Mouse (Mus musculus): ENCODE results near the gene Polr3b. TPM values are rescaled to one million over a fixed set of nuclear protein-coding genes. Genes with fewer than 3 reads are reported as not detected.

Polr3b gene
- total and polyA plus RNA-seq, 2 experiments from 2014 or later: 4.8 to 7.7 TPM

DNA sequence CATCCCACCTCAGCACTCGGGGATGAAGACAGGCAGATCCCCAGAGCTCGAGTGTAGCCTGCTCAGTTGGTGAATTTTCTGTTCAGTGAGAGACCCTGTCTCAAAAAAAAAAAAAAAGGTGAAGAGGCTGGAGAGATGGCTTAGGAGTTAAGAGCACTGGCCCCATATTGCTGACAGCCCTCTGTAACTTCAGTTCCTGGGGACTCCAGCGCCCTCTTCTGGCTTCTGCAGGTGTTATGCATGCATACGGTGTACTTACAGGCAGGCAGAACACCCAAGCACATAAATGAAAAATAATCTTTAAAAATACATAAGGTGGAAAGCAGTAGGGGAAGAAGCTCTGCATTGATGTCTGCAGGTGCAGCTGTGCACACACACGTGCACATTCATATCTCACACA is 9.1 kb downstream of the Polr3b start:
- WGBS: 69% methylated on average over 5 of the region's 5 CpGs
- peaks cover 32% of the 10 kb centered on the region for H3K36me3 ChIP-seq (replicated peaks; ENCODE audit: control insufficient read depth, insufficient read depth, low read length)
- H3K27ac ChIP-seq (ENCODE audit: low read depth): no peak overlapping the region
- ATAC-seq (ENCODE audit: insufficient read depth, low read depth): no peak
- H3K4me2 ChIP-seq (ENCODE audit: low read depth, low read length): no peak overlapping the region
- H3K4me3 ChIP-seq (ENCODE audit: low read depth, low read length): no peak overlapping the region
- H3K9me3 ChIP-seq (replicated peaks; ENCODE audit: control insufficient read depth, low read length): no peaks in the 10 kb centered on the region
- H3K9ac ChIP-seq (replicated peaks; ENCODE audit: low read depth, low read length): no peak overlapping the region
- TF ChIP-seq CTCF (IDR thresholded peaks at IDR 0.05; ENCODE audit: low read depth) (peak; percentile 49), EP300 (IDR thresholded peaks at IDR 0.05; ENCODE audit: low read depth) (no peak)
- no peak for DNase-seq (ENCODE audit: low spot score)
- H3K4me1 ChIP-seq (ENCODE audit: control insufficient read depth, insufficient read depth): no peaks in the 10 kb centered on the region
- H3K27me3 ChIP-seq (ENCODE audit: control insufficient read depth, insufficient read depth, low read length): no peaks in the 10 kb centered on the region

DNA sequence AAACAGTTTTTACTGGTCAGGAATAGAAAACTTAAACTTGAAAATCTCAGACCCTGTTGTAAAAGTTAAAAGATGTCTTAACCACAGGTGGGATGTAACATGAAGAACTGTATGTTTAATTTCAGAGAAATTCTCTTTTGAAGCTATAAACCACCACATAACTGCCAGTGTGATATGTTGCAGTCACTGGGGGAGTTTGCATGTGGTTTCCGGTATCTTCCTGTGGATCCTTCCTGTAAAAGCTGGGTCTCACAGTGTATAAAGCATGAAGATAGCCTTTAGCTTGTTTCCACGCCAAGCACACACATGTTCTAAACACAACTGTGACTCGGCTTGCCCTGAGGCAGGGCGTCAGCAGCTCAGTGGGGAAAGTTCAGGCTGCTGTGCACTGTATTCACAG is 9.9 kb downstream of the Polr3b start:
- no peak for TF ChIP-seq EP300 (IDR thresholded peaks at IDR 0.05; ENCODE audit: low read depth)
- TF ChIP-seq CTCF (IDR thresholded peaks at IDR 0.05; ENCODE audit: low read depth): no peak
- Histone ChIP-seq H3K27ac (ENCODE audit: low read depth) (no peak overlapping the region), H3K4me1 (ENCODE audit: control insufficient read depth, insufficient read depth) (no peaks in the 10 kb centered on the region), H3K9me3 (replicated peaks; ENCODE audit: control insufficient read depth, low read length) (no peaks in the 10 kb centered on the region), H3K27me3 (ENCODE audit: control insufficient read depth, insufficient read depth, low read length) (no peaks in the 10 kb centered on the region), H3K36me3 (replicated peaks; ENCODE audit: control insufficient read depth, insufficient read depth, low read length) (peaks cover 33% of the 10 kb centered on the region), H3K4me3 (ENCODE audit: low read depth, low read length) (no peak overlapping the region), H3K4me2 (ENCODE audit: low read depth, low read length) (no peak overlapping the region), H3K9ac (replicated peaks; ENCODE audit: low read depth, low read length) (no peak overlapping the region)
- ATAC-seq (ENCODE audit: insufficient read depth, low read depth) (no peak), DNase-seq (ENCODE audit: low spot score) (no peak)
- WGBS: 91% methylated on average over 4 of the region's 4 CpGs

DNA sequence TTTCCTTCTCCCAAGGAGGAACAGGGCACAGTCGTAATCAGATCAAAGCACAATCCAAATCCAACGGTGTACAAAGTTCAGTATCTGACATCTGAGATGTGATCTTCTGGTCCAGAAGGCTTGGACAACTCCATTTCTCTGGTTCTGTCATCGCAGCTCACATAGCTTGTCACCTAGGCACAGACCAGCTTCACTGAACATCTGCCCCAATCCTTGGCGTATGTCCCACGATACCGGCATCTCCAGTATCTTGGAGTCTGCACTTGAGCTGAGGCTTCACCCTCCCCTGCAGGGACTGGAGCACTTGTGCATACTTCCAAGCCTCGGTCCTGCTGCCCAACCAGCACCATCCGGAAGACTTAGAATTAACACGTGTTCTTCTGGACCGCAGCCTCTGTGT is 14.6 kb downstream of the Polr3b start:
- peaks cover 54% of the 10 kb centered on the region for H3K36me3 ChIP-seq (replicated peaks; ENCODE audit: control insufficient read depth, insufficient read depth, low read length)

DNA sequence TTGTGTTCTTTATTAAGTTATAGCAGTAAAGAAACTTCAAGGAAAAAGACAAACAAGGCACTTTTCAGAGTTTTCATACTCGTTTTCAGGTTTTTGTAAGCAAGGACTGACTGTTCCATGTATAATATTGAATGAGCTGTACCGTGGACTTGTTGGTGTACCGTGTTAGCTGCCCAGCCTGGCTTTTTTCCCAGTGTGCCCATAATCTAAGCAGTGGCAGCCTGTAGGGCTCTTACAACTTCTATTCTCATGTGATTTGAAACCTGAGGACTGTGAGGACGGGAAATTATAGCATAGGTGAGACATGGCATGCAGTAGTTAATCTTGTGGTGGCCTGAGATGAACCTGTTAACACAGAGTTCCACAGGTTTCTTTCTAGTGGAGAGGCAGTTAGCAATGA is 16.3 kb downstream of the Polr3b start:
- Histone ChIP-seq H3K9me3 (replicated peaks; ENCODE audit: control insufficient read depth, low read length) (no peaks in the 10 kb centered on the region), H3K4me3 (ENCODE audit: low read depth, low read length) (no peak overlapping the region), H3K4me2 (ENCODE audit: low read depth, low read length) (no peak overlapping the region), H3K9ac (replicated peaks; ENCODE audit: low read depth, low read length) (no peak overlapping the region), H3K27ac (ENCODE audit: low read depth) (no peak overlapping the region), H3K4me1 (ENCODE audit: control insufficient read depth, insufficient read depth) (no peaks in the 10 kb centered on the region), H3K27me3 (ENCODE audit: control insufficient read depth, insufficient read depth, low read length) (no peaks in the 10 kb centered on the region), H3K36me3 (replicated peaks; ENCODE audit: control insufficient read depth, insufficient read depth, low read length) (peaks cover 50% of the 10 kb centered on the region)
- ATAC-seq (ENCODE audit: insufficient read depth, low read depth) (0 out of 2 replicates have a peak, but pooled peaks have one; percentile 33), DNase-seq (ENCODE audit: low spot score) (no peak)
- WGBS: 55% methylated on average over 4 of the region's 4 CpGs
- TF ChIP-seq CTCF (IDR thresholded peaks at IDR 0.05; ENCODE audit: low read depth): no peak
- no peak for TF ChIP-seq EP300 (IDR thresholded peaks at IDR 0.05; ENCODE audit: low read depth)

More for the DNA sequence above, 14.6 kb downstream of the Polr3b start:
- DNase-seq (ENCODE audit: low spot score): no peak
- 92% methylated on average over 10 of the region's 10 CpGs for WGBS
- H3K4me1 ChIP-seq (ENCODE audit: control insufficient read depth, insufficient read depth): no peaks in the 10 kb centered on the region
- no peak for ATAC-seq (ENCODE audit: insufficient read depth, low read depth)
- no peak for TF ChIP-seq CTCF (IDR thresholded peaks at IDR 0.05; ENCODE audit: low read depth)
- no peak for TF ChIP-seq EP300 (IDR thresholded peaks at IDR 0.05; ENCODE audit: low read depth)
- no peak overlapping the region for H3K27ac ChIP-seq (ENCODE audit: low read depth)
- H3K9ac ChIP-seq (replicated peaks; ENCODE audit: low read depth, low read length): no peak overlapping the region
- H3K27me3 ChIP-seq (ENCODE audit: control insufficient read depth, insufficient read depth, low read length): no peaks in the 10 kb centered on the region
- H3K4me3 ChIP-seq (ENCODE audit: low read depth, low read length): no peak overlapping the region
- H3K4me2 ChIP-seq (ENCODE audit: low read depth, low read length): no peak overlapping the region
- H3K9me3 ChIP-seq (replicated peaks; ENCODE audit: control insufficient read depth, low read length): no peaks in the 10 kb centered on the region

DNA sequence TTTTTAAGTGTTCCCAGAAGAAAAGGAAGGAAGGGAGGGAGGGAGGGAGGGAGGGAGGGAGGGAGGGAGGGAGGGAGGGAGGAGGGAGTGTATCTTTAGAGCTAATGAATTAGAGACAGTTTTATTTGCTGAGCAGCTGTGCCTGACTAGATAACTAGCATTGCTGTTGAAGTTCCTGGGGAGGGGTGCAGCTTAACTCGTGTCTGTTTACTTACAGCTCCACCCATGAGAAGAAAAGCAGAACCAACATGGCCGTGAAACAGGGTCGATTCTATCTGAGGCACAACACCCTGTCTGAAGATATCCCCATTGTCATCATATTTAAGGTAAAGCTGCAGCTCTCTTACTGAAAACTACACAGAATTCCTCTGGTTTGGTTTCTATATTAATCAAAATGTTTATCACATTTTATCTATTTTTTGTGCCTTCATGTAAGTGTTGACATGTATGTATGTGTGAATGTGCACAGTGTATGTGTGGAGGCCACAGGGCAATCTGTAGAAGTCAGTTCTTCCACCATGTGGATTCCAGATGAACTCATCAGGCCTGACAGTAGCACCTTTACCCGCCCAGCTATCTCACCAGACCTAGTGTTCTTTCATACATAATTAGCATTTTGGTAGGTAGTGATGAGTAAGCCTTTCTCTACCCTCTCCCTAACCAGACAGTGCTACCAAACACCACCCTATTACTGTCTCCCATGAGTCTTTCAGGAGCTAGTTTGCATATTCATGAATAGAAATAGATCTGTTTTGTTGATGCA is 17.6 kb downstream of the Polr3b start:
- H3K36me3 ChIP-seq (replicated peaks; ENCODE audit: control insufficient read depth, insufficient read depth, low read length): peaks cover 46% of the 10 kb centered on the region
- H3K4me3 ChIP-seq (ENCODE audit: low read depth, low read length): no peak overlapping the region
- H3K27me3 ChIP-seq (ENCODE audit: control insufficient read depth, insufficient read depth, low read length): no peaks in the 10 kb centered on the region
- H3K4me1 ChIP-seq (ENCODE audit: control insufficient read depth, insufficient read depth): no peaks in the 10 kb centered on the region
- no peak overlapping the region for H3K4me2 ChIP-seq (ENCODE audit: low read depth, low read length)
- DNase-seq (ENCODE audit: low spot score) (no peak), ATAC-seq (ENCODE audit: insufficient read depth, low read depth) (no peak)
- WGBS: 49% methylated on average over 4 of the region's 4 CpGs
- no peak overlapping the region for H3K27ac ChIP-seq (ENCODE audit: low read depth)
- no peak overlapping the region for H3K9ac ChIP-seq (replicated peaks; ENCODE audit: low read depth, low read length)
- H3K9me3 ChIP-seq (replicated peaks; ENCODE audit: control insufficient read depth, low read length): no peaks in the 10 kb centered on the region
- TF ChIP-seq EP300 (IDR thresholded peaks at IDR 0.05; ENCODE audit: low read depth): no peak
- no peak for TF ChIP-seq CTCF (IDR thresholded peaks at IDR 0.05; ENCODE audit: low read depth)

DNA sequence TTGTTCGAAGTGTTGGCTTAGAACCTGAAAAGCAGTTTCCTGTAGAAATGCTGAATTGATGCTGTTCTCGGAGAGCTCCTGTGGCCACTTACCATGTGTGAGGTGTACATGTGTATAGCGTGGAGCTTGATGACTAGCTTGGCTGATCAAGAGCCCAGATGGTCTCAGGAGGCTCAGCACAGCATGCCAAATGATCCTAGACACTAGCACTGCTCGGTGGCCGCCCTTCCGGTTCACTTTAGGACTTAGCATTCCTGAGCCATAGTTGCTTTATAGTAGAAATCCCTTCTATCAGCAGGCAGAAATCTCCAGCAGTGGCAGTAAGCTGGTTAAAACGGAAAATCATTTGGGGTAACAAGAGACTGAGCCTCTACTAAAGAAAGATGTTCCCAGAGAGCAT is 18.8 kb downstream of the Polr3b start:
- no peak overlapping the region for H3K4me2 ChIP-seq (ENCODE audit: low read depth, low read length)
- H3K4me1 ChIP-seq (ENCODE audit: control insufficient read depth, insufficient read depth): no peaks in the 10 kb centered on the region
- H3K36me3 ChIP-seq (replicated peaks; ENCODE audit: control insufficient read depth, insufficient read depth, low read length): peaks cover 47% of the 10 kb centered on the region
- H3K27me3 ChIP-seq (ENCODE audit: control insufficient read depth, insufficient read depth, low read length): no peaks in the 10 kb centered on the region
- H3K27ac ChIP-seq (ENCODE audit: low read depth): no peak overlapping the region
- no peak overlapping the region for H3K4me3 ChIP-seq (ENCODE audit: low read depth, low read length)
- H3K9ac ChIP-seq (replicated peaks; ENCODE audit: low read depth, low read length): no peak overlapping the region
- H3K9me3 ChIP-seq (replicated peaks; ENCODE audit: control insufficient read depth, low read length): no peaks in the 10 kb centered on the region
- TF ChIP-seq CTCF (IDR thresholded peaks at IDR 0.05; ENCODE audit: low read depth) (no peak), EP300 (IDR thresholded peaks at IDR 0.05; ENCODE audit: low read depth) (no peak)
- WGBS: 84% methylated on average over 7 of the region's 7 CpGs
- ATAC-seq (ENCODE audit: insufficient read depth, low read depth): no peak
- DNase-seq (ENCODE audit: low spot score): no peak

All from heart, postnatal 0 days (tissue).